10 mouse cellular contexts compared by ENCODE assay signal in genomic region chr5:92961770-92962231, GRCm38 (mm10).
DNase-seq lines count a peak whose midpoint lies in the region; ATAC-seq lines count a peak whose summit lies in the region.
"Had no signal": no experiment of that assay in that cellular context is flagged by ENCODE, and none has a peak within 500 bp of the region (broad histone marks: within the 10 kb centered on the region; RNA-seq: fewer than 3 reads in every experiment).

No protein-coding gene starts in this region.

- peak; percentile 72 for DNase-seq in adrenal gland, adult 2 months
- DNase-seq in adrenal gland, postnatal 4 days (ENCODE audit: low spot score in 2 of 2) = no peak
- DNase-seq in brain, adult 2 months (ENCODE audit: low read depth, low spot score) = peak; percentile 48
- peak; percentile 40 for DNase-seq in heart, postnatal 25 days (ENCODE audit: low spot score)
- peak; percentile 29 for DNase-seq in ovary, postnatal 14 days (ENCODE audit: low spot score)
- DNase-seq in retina, embryonic 14.5 days (ENCODE audit: low spot score) = no peak
- DNase-seq in cerebellum, adult 8-10 months = no peak
- DNase-seq: liver had no signal

- intact Hi-C loops in heart, postnatal 25 days (cut with DNase I) = loop anchor here (10.0 kb wide), 1 partner anchor 363 kb away; no protein-coding TSS in a partner anchor

- no peak for ATAC-seq in erythroblast, adult 5-6 weeks (replicated peaks; ENCODE audit: low FRiP score, poor library complexity, severe bottlenecking)
- ATAC-seq: forebrain, embryonic 14.5 days had no signal

Comparison
In these comparisons a context has a peak if more than half of its experiments do, and no peak if none do; other contexts are left out.
1. DNase-seq: peak in adrenal gland, adult 2 months (single experiment), brain, adult 2 months (single experiment), heart, postnatal 25 days (single experiment) and ovary, postnatal 14 days (single experiment); none in adrenal gland, postnatal 4 days (0 of 2), retina, embryonic 14.5 days (single experiment) and cerebellum, adult 8-10 months (single experiment).